Mouse (Mus musculus) cerebellum, adult 18-20 months (tissue): ENCODE results near the gene Cntn4.

Source experiments
- DNase-seq, 2 experiments: peaks; one replicate each; pipeline ENCODE4 v3.0.0; 2021

Gene Cntn4

GRCm38 (mm10) chr6:105677149-105678031 is at the start of gene Cntn4:
Gene Cntn4, plus strand, starts transcription at chr6:105677660.
- peak; percentile 79 to 85 for DNase-seq

DNA sequence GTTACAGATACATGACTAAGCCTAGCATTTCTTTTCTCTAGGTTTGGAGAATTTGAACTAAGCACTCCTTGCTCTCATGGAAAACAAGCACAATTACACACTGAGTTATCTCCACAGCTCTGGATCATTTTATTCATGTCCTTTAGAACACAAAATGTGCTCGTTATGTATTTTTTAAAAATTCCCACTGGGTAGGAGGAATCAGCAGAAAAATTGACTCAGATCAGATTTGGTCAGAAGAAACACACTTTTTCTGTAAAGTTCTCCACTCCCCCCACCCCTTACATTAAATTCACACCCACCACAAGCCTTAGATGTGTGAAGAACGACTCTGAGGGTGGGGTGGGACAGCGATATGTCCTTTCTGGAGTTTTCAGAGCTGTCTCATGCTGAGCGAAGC is 3.2 kb upstream of the Cntn4 start:
- DNase-seq = no peak

- peak; percentile 38 to 41 for DNase-seq
Measured at GRCm38 (mm10) chr6:105675099-105675498, 2.4 kb upstream of the Cntn4 start.

- no peak for DNase-seq
Measured at GRCm38 (mm10) chr6:105676637-105677036, 823 bp upstream of the Cntn4 start.

DNA sequence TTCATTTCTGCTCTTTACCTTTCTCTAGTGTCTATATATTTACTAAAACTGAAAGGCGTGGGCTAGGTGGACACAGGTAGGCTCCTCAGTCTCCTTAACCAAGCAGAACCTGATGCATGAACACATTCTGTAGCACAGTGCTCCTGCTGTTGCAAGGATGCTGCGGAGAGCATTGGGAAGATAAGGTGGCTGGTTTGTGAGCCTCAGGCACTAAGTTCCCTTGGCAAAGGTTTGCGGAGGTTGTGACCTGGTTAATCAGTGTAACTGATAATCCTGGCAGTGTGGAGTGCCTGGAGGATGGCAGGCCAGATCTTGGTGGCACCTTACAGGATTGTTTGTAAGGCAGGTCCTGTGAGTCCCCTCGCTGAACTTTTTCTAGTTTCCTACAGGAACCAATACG is 1.3 kb downstream of the Cntn4 start:
- peak; percentile 26 to 31 for DNase-seq

DNA sequence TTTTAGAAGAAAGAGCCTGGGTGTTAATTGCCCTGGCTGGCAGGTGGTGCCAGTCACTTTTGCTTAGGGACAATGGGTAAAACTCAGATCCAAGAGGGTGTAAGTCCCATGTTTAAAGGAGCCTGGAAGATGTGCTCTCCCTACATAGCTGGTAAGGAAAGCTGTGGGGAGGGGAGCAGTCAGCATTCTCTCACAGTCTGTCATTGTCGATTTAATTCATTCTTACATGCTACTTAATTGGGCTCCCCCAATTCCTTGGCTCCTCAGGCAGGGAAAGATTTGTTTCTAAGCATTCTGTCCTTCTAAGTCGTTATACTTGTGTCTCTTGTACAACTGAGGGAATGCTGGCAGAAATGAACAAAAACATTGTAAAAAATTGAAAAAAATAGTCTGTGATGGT is 4.0 kb downstream of the Cntn4 start:
- DNase-seq = no peak

- no peak for DNase-seq
Measured at GRCm38 (mm10) chr6:105683251-105683650, 5.8 kb downstream of the Cntn4 start.

GRCm38 (mm10) chr6:105684123-105684522 is 6.7 kb downstream of the Cntn4 start:
- DNase-seq = no peak

- DNase-seq = no peak
Measured at GRCm38 (mm10) chr6:105688195-105688594, 10.7 kb downstream of the Cntn4 start.

- DNase-seq = peak; percentile 5 to 33
Measured at GRCm38 (mm10) chr6:105742026-105742425, 64.6 kb downstream of the Cntn4 start.

- no peak for DNase-seq
Measured at GRCm38 (mm10) chr6:105780616-105781015, 103.2 kb downstream of the Cntn4 start.

DNA sequence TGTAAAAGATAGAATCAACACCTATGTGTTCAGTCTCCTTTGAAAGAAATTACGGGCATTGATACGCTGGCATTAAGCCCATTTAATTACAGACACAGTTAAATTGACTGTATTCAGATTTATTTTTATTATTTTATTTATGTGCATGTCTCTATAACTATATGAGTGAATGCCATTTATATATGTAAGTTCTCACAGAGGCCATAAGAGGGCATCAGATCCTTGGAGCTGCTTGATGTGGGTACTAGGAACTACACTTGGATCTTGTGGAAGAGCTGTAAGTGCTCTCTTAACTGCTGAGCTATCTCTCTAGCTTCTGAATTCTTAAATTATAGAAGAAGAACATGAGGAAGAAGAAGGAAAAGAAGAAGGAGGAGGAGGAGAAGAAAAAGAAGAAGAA is 111.0 kb downstream of the Cntn4 start:
- DNase-seq = no peak

GRCm38 (mm10) chr6:105835099-105835498 is 157.6 kb downstream of the Cntn4 start:
- no peak for DNase-seq

GRCm38 (mm10) chr6:105847296-105847695 is 169.8 kb downstream of the Cntn4 start:
- no peak for DNase-seq

DNA sequence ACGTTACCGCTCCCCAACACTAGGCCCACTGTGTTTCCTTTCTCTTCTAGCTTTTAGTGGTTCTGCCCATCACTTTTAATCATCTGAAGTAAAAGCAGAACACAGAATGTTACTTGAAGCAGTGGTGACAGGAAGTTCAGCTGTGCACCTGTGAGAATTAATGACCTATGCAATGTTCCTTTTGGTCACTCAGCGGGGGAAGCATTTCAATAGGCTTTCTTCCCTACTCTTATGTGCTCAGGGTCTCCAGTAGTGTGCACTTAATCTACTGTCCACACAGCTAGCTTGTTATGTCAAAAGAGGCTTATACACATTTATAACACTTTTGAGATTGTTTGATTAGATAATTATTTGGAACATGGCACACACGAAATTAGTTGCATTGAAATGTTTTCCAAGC is 215.4 kb downstream of the Cntn4 start:
- DNase-seq = no peak

GRCm38 (mm10) chr6:105938485-105938884 is 261.0 kb downstream of the Cntn4 start:
- DNase-seq = peak; percentile 32 to 42

DNA sequence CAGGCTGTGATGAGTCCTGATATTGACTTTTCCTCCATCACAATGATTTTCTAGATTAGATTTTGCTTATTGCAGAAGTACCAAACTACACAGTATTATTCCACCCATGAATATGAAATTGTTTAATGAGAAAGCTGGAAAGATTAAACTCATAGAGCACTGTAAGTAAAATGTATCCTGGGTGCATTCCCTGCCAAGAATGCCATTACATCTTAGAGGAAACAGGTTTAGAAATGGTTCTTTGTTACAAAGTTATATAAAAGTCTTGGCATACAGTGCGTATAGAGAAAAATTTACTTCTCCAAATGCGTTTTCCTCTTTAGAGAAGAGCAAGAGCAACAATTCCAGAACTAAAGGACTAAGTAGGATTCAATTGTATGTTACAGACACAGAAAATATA is 261.8 kb downstream of the Cntn4 start:
- no peak for DNase-seq

- DNase-seq = peak; percentile 11 to 15
Measured at GRCm38 (mm10) chr6:105940591-105940990, 263.1 kb downstream of the Cntn4 start.

- DNase-seq = no peak
Measured at GRCm38 (mm10) chr6:105991492-105991891, 314.0 kb downstream of the Cntn4 start.

- DNase-seq = no peak
Measured at GRCm38 (mm10) chr6:106013018-106013417, 335.6 kb downstream of the Cntn4 start.

GRCm38 (mm10) chr6:106015126-106015525 is 337.7 kb downstream of the Cntn4 start:
- no peak for DNase-seq

GRCm38 (mm10) chr6:106048878-106049277 is 371.4 kb downstream of the Cntn4 start:
- DNase-seq = no peak

- DNase-seq = no peak
Measured at GRCm38 (mm10) chr6:106056123-106056522, 378.7 kb downstream of the Cntn4 start.

- DNase-seq = no peak
Measured at GRCm38 (mm10) chr6:106078071-106078603, 400.7 kb downstream of the Cntn4 start.

GRCm38 (mm10) chr6:106078629-106079028 is 401.2 kb downstream of the Cntn4 start:
- DNase-seq = no peak
